Mouse (Mus musculus) stomach, embryonic 15.5 days (tissue): ENCODE data around the gene Prox1. TPM values are rescaled to one million over a fixed set of nuclear protein-coding genes. Genes with fewer than 3 reads are reported as not detected.
A peak's percentile ranks its signal among the peaks of the same experiment; 100 is the strongest.

ENCODE experiments used
- ATAC-seq: fragments of 200-750 bp; cut with Nextera tagmentation; 2 replicates; pipeline ENCODE4 v1.8.0; 2017; ENCODE audit warnings: low read depth, moderate number of reproducible peaks, moderate TSS enrichment; ENCODE audit not compliant: insufficient read depth, low FRiP score
- H3K27ac ChIP-seq: fragments of 300-500 bp; sonication (generic); 2 replicates; pipeline ENCODE4 v1.5.1; 2015; ENCODE audit warnings: mild to moderate bottlenecking, inconsistent platforms
- H3K27me3 ChIP-seq: fragments of 300-500 bp; sonication (generic); replicated peaks from 2 replicates; pipeline ENCODE4 v1.6.1; 2015; ENCODE audit warnings: inconsistent platforms
- H3K36me3 ChIP-seq: fragments of 300-500 bp; sonication (generic); 2 replicates; pipeline ENCODE4 v1.6.1; 2015; ENCODE audit warnings: inconsistent platforms
- H3K4me1 ChIP-seq: fragments of 300-500 bp; sonication (generic); 2 replicates; pipeline ENCODE4 v1.6.1; 2015; ENCODE audit warnings: inconsistent platforms
- H3K4me2 ChIP-seq: fragments of 300-500 bp; sonication (generic); 2 replicates; pipeline ENCODE4 v1.6.1; 2015; ENCODE audit warnings: mild to moderate bottlenecking, inconsistent platforms
- H3K4me3 ChIP-seq: fragments of 300-500 bp; sonication (generic); replicated peaks from 2 replicates; pipeline ENCODE4 v1.5.1; 2015; ENCODE audit warnings: inconsistent platforms
- H3K9ac ChIP-seq: fragments of 300-500 bp; sonication (generic); 2 replicates; pipeline ENCODE4 v1.6.1; 2015; ENCODE audit warnings: inconsistent platforms
- H3K9me3 ChIP-seq: fragments of 300-500 bp; sonication (generic); 2 replicates; pipeline ENCODE4 v1.6.1; 2016; ENCODE audit warnings: inconsistent platforms
- WGBS: fragments of 180-500 bp; shearing (Covaris S2); methylation state at CpG from one replicate; pipeline ENCODE4 v1.1.7; 2015; 5-methylcytosine and 5-hydroxymethylcytosine counted together
- polyA plus RNA-seq: library from polyadenylated mRNA; unstranded; fragments of >200 nt; fragmentation: Nextera tagmentation; extraction: Ambion mirVana; gene quantifications from 2 replicates; pipeline ENCODE4 v1.2.1, GENCODE M21; 2015

The Prox1 gene
- polyA plus RNA-seq = 3.0 and 3.9 TPM in 2 replicates

DNA sequence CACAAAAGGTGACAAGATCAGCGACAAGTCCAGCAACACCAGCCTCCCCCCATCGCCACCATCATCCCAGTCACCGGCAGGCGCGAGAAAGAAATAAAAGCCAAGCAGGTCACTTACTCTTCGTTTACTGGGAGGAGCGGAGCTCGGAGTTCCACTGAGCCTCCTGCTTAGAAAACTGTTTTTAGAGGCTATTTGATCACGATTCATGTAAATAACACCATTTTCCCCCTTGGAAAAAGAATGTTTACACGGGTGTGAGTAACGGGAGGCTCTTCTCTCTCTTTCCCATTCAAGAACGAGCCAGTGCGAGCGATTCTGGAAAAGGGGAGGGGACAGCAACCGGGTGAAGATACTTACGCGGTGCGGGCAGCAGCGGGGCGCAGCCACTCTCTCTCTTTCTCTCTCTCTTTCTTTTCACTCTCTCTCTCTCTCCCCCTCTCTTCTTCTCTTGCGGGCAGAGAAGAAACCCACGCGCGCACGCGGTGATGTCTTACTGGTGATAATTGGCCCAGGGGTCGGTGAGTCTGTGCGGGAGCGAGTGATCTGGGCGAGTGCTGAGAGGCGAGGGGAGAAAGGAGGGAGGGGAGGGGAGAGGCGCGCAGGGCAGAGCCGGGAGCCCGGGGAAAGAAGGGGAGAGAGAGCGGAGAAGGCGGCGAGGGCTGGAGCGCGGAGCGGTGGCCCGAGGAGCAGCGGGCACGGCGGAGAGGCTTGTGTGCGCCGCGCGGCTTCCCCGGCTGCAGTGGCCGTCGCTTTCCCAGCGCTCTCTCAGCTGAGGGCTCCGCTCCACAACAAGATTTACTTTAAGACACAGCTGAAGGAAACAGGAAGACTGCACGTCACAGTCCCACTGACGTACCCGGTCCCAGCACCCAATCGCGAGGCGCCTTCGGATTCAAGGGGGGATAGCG lies at the start of gene Prox1:
Prox1 (minus strand) TSS at position 804 of the 908 bp plus-strand sequence.
- Histone ChIP-seq H3K4me2 (peak within 1 kb of the TSS; percentile 93), H3K27ac (peak within 1 kb of the TSS; percentile 77), H3K4me1 (peaks cover 25% of the 10 kb centered on the region), H3K4me3 (peak within 1 kb of the TSS; percentile 63), H3K27me3 (peaks cover 44% of the 10 kb centered on the region), H3K36me3 (no peaks in the 10 kb centered on the region), H3K9ac (peak within 1 kb of the TSS; percentile 44; the same call in 1 of the 2 replicates), H3K9me3 (no peaks in the 10 kb centered on the region)
- under 1% methylated on average over 60 of the region's 62 CpGs for WGBS
- ATAC-seq = peak; percentile 72

DNA sequence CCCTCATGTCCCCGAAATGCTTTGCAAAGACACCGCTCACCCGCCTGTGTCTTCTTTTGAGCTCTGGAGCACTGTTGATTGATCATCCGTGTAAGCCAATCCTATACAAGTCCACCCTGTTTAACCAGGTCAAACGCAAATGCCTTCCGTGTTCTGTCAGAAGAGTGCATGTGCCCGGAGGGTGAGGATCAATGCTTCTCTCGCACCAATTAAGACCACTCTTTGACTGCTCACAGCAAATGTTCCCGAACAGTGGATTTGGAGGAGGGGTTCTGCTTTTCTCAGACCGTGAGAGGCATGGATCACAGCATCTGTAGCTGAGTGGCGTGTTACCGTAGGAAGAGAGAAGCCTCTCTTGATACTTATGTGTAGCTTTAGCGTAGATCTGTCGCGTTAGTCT lies 46.1 kb upstream of the Prox1 start:
- H3K36me3 ChIP-seq = no peaks in the 10 kb centered on the region
- no peaks in the 10 kb centered on the region for H3K27me3 ChIP-seq
- no peaks in the 10 kb centered on the region for H3K9me3 ChIP-seq
- H3K27ac ChIP-seq = no peak overlapping the region
- 78% methylated on average over 15 of the region's 15 CpGs for WGBS
- no peak overlapping the region for H3K4me2 ChIP-seq
- ATAC-seq = no peak
- no peaks in the 10 kb centered on the region for H3K4me1 ChIP-seq
- no peak overlapping the region for H3K4me3 ChIP-seq
- no peak overlapping the region for H3K9ac ChIP-seq

DNA sequence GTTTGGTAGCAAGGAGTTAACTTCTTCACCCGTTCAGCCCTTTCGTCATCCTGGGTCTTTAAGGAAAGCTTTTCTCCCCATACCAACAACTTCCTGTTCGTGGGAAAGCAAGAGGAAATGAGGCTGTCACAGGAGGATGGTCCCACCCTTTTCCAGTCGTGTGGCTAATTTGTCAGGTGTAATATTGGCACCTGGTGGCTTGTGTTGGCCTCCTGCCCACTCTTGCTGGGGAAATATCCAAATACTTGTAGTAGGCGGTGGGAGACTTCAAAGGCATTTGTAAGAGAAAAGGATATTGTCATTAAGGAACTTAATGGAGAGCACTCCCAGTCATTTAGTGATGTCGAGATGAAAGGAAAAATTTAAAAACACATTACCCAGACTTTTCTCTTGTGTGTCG lies 44.1 kb upstream of the Prox1 start:
- WGBS = 47% methylated on average over 7 of the region's 7 CpGs
- Histone ChIP-seq H3K9ac (no peak overlapping the region), H3K4me1 (no peaks in the 10 kb centered on the region), H3K36me3 (no peaks in the 10 kb centered on the region), H3K27me3 (no peaks in the 10 kb centered on the region), H3K9me3 (no peaks in the 10 kb centered on the region), H3K4me2 (no peak overlapping the region), H3K27ac (no peak overlapping the region), H3K4me3 (no peak overlapping the region)
- no peak for ATAC-seq

DNA sequence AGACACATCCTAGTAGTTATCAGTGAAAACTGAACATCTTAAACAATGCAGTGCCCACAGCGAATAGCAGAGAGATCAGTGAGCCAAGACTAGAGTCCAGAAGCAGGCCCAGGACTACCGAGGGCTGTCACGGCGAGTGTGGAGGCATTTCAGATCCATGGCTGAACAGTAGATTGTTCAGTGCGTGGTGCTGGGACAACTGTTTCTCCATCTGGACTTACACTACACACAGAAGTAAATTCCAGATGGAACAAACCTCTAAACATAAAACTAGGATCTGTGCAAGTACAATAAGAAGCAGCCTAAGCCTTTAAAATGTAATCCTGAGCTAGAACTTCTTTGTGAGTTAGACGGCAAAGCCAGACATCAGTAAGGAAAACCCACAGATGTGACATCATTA lies 42.7 kb upstream of the Prox1 start:
- Histone ChIP-seq H3K27me3 (no peaks in the 10 kb centered on the region), H3K9ac (no peak overlapping the region), H3K4me3 (no peak overlapping the region), H3K9me3 (no peaks in the 10 kb centered on the region), H3K27ac (no peak overlapping the region), H3K4me2 (no peak overlapping the region), H3K36me3 (no peaks in the 10 kb centered on the region), H3K4me1 (no peaks in the 10 kb centered on the region)
- 88% methylated on average over 6 of the region's 6 CpGs for WGBS
- no peak for ATAC-seq

DNA sequence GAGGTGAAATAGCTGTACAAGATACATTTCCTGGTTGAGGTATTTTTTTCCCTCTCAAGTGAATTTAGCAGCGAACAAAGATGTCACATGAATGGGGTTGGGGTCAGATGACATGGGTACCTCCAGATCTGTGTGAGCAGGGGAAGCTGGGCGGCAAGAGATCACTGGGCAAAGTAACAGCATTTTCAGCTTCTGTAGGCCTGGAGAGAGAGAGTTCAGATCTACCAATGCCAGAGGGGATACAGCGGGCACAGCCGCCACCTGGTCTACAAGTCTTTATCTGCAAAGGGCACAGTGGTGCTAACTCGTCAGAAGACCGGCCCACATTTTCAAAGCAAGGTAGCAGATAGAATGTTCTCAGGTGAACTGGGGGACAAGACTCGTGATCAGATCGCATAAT lies 36.7 kb upstream of the Prox1 start:
- no peaks in the 10 kb centered on the region for H3K36me3 ChIP-seq
- H3K27me3 ChIP-seq = no peaks in the 10 kb centered on the region
- H3K9me3 ChIP-seq = no peaks in the 10 kb centered on the region
- H3K4me1 ChIP-seq = no peaks in the 10 kb centered on the region
- no peak overlapping the region for H3K27ac ChIP-seq
- H3K9ac ChIP-seq = no peak overlapping the region
- H3K4me3 ChIP-seq = no peak overlapping the region
- WGBS = 90% methylated on average over 8 of the region's 8 CpGs
- H3K4me2 ChIP-seq = no peak overlapping the region
- no peak for ATAC-seq

GRCm38 (mm10) chr1:190205691-190206090 lies 35.2 kb upstream of the Prox1 start:
- ATAC-seq = no peak
- WGBS = 83% methylated on average over 2 of the region's 2 CpGs
- Histone ChIP-seq H3K4me3 (no peak overlapping the region), H3K36me3 (no peaks in the 10 kb centered on the region), H3K27ac (no peak overlapping the region), H3K4me2 (no peak overlapping the region), H3K27me3 (no peaks in the 10 kb centered on the region), H3K9ac (no peak overlapping the region), H3K4me1 (no peaks in the 10 kb centered on the region), H3K9me3 (no peaks in the 10 kb centered on the region)

GRCm38 (mm10) chr1:190204378-190205070 lies 34.0 kb upstream of the Prox1 start:
- H3K9ac ChIP-seq = no peak overlapping the region
- H3K27ac ChIP-seq = no peak overlapping the region
- no peaks in the 10 kb centered on the region for H3K4me1 ChIP-seq
- no peak for ATAC-seq
- no peak overlapping the region for H3K4me2 ChIP-seq
- no peaks in the 10 kb centered on the region for H3K36me3 ChIP-seq
- no peaks in the 10 kb centered on the region for H3K9me3 ChIP-seq
- 49% methylated on average over 10 of the region's 10 CpGs for WGBS
- no peak overlapping the region for H3K4me3 ChIP-seq
- no peaks in the 10 kb centered on the region for H3K27me3 ChIP-seq

GRCm38 (mm10) chr1:190201696-190202095 lies 31.2 kb upstream of the Prox1 start:
- Histone ChIP-seq H3K4me2 (no peak overlapping the region), H3K4me1 (no peaks in the 10 kb centered on the region), H3K9ac (no peak overlapping the region), H3K4me3 (no peak overlapping the region), H3K9me3 (no peaks in the 10 kb centered on the region), H3K27ac (no peak overlapping the region), H3K27me3 (no peaks in the 10 kb centered on the region), H3K36me3 (no peaks in the 10 kb centered on the region)
- no peak for ATAC-seq
- WGBS = 69% methylated on average over 6 of the region's 6 CpGs

- H3K27ac ChIP-seq = no peak overlapping the region
- no peak for ATAC-seq
- no peaks in the 10 kb centered on the region for H3K4me1 ChIP-seq
- WGBS = 89% methylated on average over 4 of the region's 4 CpGs
- no peaks in the 10 kb centered on the region for H3K27me3 ChIP-seq
- no peaks in the 10 kb centered on the region for H3K36me3 ChIP-seq
- H3K9me3 ChIP-seq = no peaks in the 10 kb centered on the region
- H3K4me2 ChIP-seq = no peak overlapping the region
- H3K9ac ChIP-seq = no peak overlapping the region
- H3K4me3 ChIP-seq = no peak overlapping the region
These were observed 30.5 kb upstream of the Prox1 start for GRCm38 (mm10) chr1:190200996-190201395.

DNA sequence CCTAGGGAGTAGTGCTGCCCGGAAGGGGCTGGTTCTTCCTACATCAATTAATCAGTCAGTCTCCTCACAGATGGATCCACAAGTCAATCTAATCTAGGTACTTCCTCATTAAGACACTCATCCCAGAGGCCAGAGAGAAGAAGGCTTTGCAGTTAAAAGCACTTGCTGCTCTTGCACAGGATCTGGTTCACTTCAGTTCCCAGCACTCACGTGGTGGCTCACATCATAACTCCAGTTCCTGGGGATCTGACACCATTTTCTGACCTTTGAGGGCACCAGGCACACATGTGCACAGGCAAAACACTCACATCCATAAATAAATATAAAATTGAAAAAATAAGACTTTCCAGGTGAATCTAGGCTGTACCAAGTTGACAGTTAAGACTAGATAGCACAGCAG lies 27.7 kb upstream of the Prox1 start:
- H3K36me3 ChIP-seq = no peaks in the 10 kb centered on the region
- ATAC-seq = no peak
- no peak overlapping the region for H3K27ac ChIP-seq
- no peak overlapping the region for H3K9ac ChIP-seq
- 70% methylated on average over 2 of the region's 2 CpGs for WGBS
- H3K4me1 ChIP-seq = no peaks in the 10 kb centered on the region
- no peak overlapping the region for H3K4me2 ChIP-seq
- no peaks in the 10 kb centered on the region for H3K9me3 ChIP-seq
- no peak overlapping the region for H3K4me3 ChIP-seq
- no peaks in the 10 kb centered on the region for H3K27me3 ChIP-seq

DNA sequence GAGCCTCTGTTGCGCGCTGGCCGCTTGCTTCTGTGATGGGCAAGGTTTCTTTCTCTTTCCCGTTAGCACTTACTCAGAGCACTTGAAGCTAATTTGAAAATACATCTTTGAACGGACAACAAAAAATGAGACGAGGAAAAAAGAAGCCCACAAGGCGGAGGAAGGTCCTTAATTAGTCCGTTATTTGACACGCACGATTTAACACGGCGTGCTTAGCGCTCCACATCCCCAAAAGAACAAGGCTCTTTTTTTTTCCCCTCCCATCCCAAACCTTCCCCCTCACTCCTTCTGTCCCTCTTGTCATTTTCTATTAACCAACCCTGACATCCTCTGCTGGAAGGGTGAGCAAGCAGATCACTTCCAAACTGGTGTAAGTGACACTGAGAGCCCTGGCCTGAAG lies 21.5 kb upstream of the Prox1 start:
- H3K9me3 ChIP-seq = no peaks in the 10 kb centered on the region
- no peak overlapping the region for H3K4me2 ChIP-seq
- H3K9ac ChIP-seq = no peak overlapping the region
- H3K36me3 ChIP-seq = no peaks in the 10 kb centered on the region
- no peak overlapping the region for H3K27ac ChIP-seq
- H3K27me3 ChIP-seq = no peaks in the 10 kb centered on the region
- 0 out of 2 replicates have a peak, but pooled peaks cover 3% of the 10 kb centered on the region for H3K4me1 ChIP-seq
- no peak overlapping the region for H3K4me3 ChIP-seq
- WGBS = 85% methylated on average over 13 of the region's 13 CpGs
- ATAC-seq = no peak

- H3K9me3 ChIP-seq = no peaks in the 10 kb centered on the region
- no peak for ATAC-seq
- no peaks in the 10 kb centered on the region for H3K36me3 ChIP-seq
- H3K9ac ChIP-seq = no peak overlapping the region
- H3K4me1 ChIP-seq = 0 out of 2 replicates have a peak, but pooled peaks cover 3% of the 10 kb centered on the region
- no peak overlapping the region for H3K4me2 ChIP-seq
- no peaks in the 10 kb centered on the region for H3K27me3 ChIP-seq
- H3K4me3 ChIP-seq = no peak overlapping the region
- no peak overlapping the region for H3K27ac ChIP-seq
- WGBS = 29% methylated on average over 10 of the region's 10 CpGs
These were observed 19.9 kb upstream of the Prox1 start for GRCm38 (mm10) chr1:190190231-190190965.
